Mouse (Mus musculus) limb, embryonic 13.5 days (tissue): ENCODE measurements around the gene Snu13. TPM values are rescaled to one million over a fixed set of nuclear protein-coding genes. Genes with fewer than 3 reads are reported as not detected.

Experiments
- ATAC-seq: fragments of 200-750 bp; cut with Nextera tagmentation; 2 replicates; pipeline ENCODE4 v1.8.0; 2017; ENCODE audit warnings: low read depth, moderate number of reproducible peaks, moderate TSS enrichment; ENCODE audit not compliant: low FRiP score
- H3K27ac ChIP-seq: fragments of 300-500 bp; sonication (generic); 2 replicates; pipeline ENCODE4 v1.5.1; 2015; ENCODE audit warnings: inconsistent platforms, mild to moderate bottlenecking, moderate library complexity
- H3K27me3 ChIP-seq: fragments of 300-500 bp; sonication (generic); 2 replicates; pipeline ENCODE4 v1.6.1; 2015; ENCODE audit warnings: mild to moderate bottlenecking, inconsistent platforms
- H3K36me3 ChIP-seq: fragments of 300-500 bp; sonication (generic); 2 replicates; pipeline ENCODE4 v1.6.1; 2015; ENCODE audit warnings: inconsistent platforms, mild to moderate bottlenecking, moderate library complexity
- H3K4me1 ChIP-seq: fragments of 300-500 bp; sonication (generic); 2 replicates; pipeline ENCODE4 v1.6.1; 2015; ENCODE audit warnings: inconsistent platforms
- H3K4me2 ChIP-seq: fragments of 300-500 bp; sonication (generic); replicated peaks from 2 replicates; pipeline ENCODE4 v1.6.1; 2015; ENCODE audit warnings: inconsistent platforms, mild to moderate bottlenecking, moderate library complexity
- H3K4me3 ChIP-seq: fragments of 300-500 bp; sonication (generic); 2 replicates; pipeline ENCODE4 v1.5.1; 2015; ENCODE audit warnings: moderate library complexity, mild to moderate bottlenecking, inconsistent platforms
- H3K9ac ChIP-seq: fragments of 300-500 bp; sonication (generic); 2 replicates; pipeline ENCODE4 v1.6.1; 2015; ENCODE audit warnings: mild to moderate bottlenecking, inconsistent platforms
- H3K9me3 ChIP-seq: fragments of 300-500 bp; sonication (generic); 2 replicates; pipeline ENCODE4 v1.6.1; 2016; ENCODE audit warnings: inconsistent platforms
- WGBS: fragments of 180-500 bp; shearing (Covaris S2); methylation state at CpG from one replicate; pipeline ENCODE4 v1.1.7; 2015; 5-methylcytosine and 5-hydroxymethylcytosine counted together
- polyA plus RNA-seq: library from polyadenylated mRNA; unstranded; fragments of >200 nt; fragmentation: Nextera tagmentation; extraction: Ambion mirVana; gene quantifications from 2 replicates; pipeline ENCODE4 v1.2.1, GENCODE M21; 2015

Snu13 gene
- polyA plus RNA-seq, 1 experiment from 2014 or later, result 294 TPM

DNA sequence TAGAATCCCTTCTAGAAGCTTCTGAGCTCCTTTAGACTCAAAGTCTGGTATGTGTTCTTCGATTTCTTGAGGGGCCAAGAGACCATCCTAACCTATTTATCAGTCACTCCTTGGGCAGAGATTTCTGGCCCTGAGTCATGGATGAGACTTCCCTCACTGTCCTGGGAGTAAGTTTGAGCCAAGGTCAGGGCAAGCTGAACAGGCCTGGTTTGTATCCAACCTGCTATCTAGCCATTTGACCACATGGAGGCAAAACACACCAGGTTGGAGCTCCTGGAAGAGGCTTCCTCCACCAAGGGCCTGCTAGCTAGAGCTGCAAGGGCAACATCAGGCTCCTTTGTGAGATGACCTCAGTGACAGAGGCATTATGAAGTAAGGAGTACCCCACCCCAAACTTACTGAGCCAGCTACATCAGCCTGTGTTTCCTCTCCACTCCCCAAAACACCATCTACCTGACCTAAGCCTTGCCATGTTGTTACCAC, 11.4 kb upstream of the Snu13 start, which contains the start of gene 4930407I10Rik:
Gene 4930407I10Rik, plus strand, starts transcription at position 433 of the 483 bp plus-strand sequence.
- H3K27ac ChIP-seq, result no peak within 1 kb of the TSS
- no peak for ATAC-seq
- H3K4me1 ChIP-seq, result peaks cover 7% of the 10 kb centered on the region
- no peak within 1 kb of the TSS for H3K4me3 ChIP-seq
- no peaks in the 10 kb centered on the region for H3K36me3 ChIP-seq
- peaks cover 15% of the 10 kb centered on the region for H3K27me3 ChIP-seq
- 61% methylated on average over 1 of the region's 1 CpGs for WGBS
- no peak within 1 kb of the TSS for H3K4me2 ChIP-seq
- no peak within 1 kb of the TSS for H3K9ac ChIP-seq
- no peaks in the 10 kb centered on the region for H3K9me3 ChIP-seq

DNA sequence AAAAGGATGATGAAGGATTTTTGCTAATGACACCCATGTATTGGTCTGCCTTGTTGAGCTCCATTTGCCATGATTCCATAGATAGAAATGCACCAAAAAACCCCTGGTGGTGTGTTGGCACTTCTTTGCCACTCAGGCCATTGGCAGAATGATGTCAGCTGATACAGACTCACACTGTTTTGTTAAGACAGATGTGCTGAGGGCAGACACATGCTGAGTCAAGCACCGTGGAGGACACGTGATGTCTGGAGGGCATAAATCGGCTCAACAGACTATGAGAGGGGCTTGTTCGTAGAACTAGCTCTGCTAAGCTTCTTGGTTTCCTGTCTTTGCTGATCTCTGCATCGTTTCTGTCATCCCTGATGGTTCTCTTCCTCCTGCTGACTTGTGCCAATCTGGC, 5.1 kb upstream of the Snu13 start:
- WGBS, result 55% methylated on average over 5 of the region's 5 CpGs
- Histone ChIP-seq H3K4me3 (no peak overlapping the region), H3K4me2 (no peak overlapping the region), H3K27ac (no peak overlapping the region), H3K4me1 (0 out of 2 replicates have a peak, but pooled peaks cover 3% of the 10 kb centered on the region), H3K36me3 (no peaks in the 10 kb centered on the region), H3K9me3 (no peaks in the 10 kb centered on the region), H3K27me3 (no peaks in the 10 kb centered on the region), H3K9ac (no peak overlapping the region)
- no peak for ATAC-seq

DNA sequence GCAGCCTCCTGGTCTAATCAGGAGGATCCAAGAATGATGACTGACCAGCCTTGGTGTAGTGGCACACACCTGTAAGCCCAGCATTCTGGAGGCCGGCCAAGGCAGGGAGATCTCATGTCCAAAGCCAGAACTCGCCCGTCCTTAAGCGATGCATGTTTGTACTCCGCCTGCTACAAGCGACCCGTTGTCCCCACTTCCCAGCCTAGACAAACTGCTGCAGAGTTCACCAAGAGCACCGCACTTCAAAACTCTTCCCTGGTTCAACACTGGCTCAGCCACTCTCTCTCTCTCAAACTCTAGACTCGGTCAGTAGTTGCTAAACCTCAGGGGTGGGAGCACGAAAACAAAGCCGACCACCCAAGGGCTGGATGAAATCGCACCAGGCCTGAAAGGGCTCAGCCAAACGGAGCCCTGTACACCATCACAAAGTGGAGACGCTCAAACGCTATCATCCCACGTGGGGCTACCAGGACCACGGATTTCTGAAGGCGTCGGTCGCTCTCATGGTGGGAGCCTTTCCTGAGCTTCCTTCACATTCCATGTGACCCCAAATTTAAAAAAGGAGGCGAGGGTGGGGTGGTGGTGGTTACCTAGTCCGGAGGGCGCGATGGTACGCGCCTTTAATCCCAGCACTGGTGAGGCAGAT, 1.0 kb downstream of the Snu13 start:
- peak overlapping the region; percentile 71 for H3K4me3 ChIP-seq
- H3K27me3 ChIP-seq, result no peaks in the 10 kb centered on the region
- ATAC-seq, result no peak
- no peak overlapping the region for H3K27ac ChIP-seq
- H3K4me2 ChIP-seq, result peak overlapping the region; percentile 86
- H3K36me3 ChIP-seq, result peaks cover 17% of the 10 kb centered on the region
- 3% methylated on average over 26 of the region's 26 CpGs for WGBS
- H3K4me1 ChIP-seq, result peaks cover 16% of the 10 kb centered on the region
- peak overlapping the region; percentile 88 for H3K9ac ChIP-seq
- H3K9me3 ChIP-seq, result no peaks in the 10 kb centered on the region

DNA sequence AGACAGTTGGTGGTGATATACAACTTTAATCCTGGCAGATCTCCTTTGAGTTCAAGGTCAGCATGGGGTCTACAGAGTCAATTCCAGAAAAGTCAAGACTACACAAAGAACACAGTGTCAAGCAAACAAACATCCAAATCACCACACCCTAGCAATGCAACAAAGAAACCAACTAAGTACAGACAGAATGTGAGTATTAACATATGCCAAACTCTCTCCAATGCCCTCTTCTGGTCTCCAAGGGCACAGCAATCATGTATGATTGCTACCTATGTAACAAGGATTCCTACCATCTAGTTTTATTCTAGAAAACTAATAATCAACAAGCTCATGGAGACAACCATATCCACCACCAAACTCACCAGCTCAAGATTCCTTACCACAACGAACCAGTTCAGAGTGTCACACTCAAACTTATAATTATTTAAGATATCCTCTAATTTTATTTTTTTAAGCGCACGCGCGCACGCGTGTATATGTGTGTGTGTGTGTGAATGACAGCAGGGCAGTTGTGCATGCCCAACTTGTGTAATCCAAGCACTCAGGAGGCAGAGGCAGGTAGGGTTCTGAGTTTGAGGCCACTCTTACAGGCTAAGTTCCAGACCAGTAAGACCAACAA, 3.1 kb downstream of the Snu13 start:
- H3K27me3 ChIP-seq, result no peaks in the 10 kb centered on the region
- H3K4me3 ChIP-seq, result no peak overlapping the region
- 98% methylated on average over 7 of the region's 7 CpGs for WGBS
- no peaks in the 10 kb centered on the region for H3K9me3 ChIP-seq
- no peak overlapping the region for H3K9ac ChIP-seq
- H3K27ac ChIP-seq, result no peak overlapping the region
- no peak overlapping the region for H3K4me2 ChIP-seq
- H3K36me3 ChIP-seq, result peaks cover 35% of the 10 kb centered on the region
- H3K4me1 ChIP-seq, result peaks cover 16% of the 10 kb centered on the region
- ATAC-seq, result no peak

DNA sequence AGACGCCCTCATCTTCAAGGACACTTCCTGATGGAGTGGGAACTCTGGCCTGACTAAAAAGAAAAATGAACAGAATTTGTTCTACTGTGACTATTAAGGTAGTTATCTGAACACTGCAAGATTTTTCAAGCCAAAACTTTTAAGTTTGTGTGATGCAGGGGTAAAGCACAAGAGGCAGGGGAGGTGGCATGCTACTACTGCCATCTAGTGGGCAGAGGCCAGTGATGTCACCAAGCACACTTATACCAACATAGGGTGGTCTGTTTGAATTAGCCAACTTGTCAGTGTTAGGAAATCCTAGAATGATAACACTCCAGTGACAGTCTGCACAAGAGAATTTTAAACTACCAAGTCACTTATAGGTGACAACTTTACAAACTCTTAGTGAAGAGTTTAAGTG, 6.7 kb downstream of the Snu13 start:
- Histone ChIP-seq H3K4me1 (peaks cover 4% of the 10 kb centered on the region), H3K27me3 (no peaks in the 10 kb centered on the region), H3K27ac (no peak overlapping the region), H3K9ac (no peak overlapping the region), H3K36me3 (peaks cover 70% of the 10 kb centered on the region), H3K4me3 (no peak overlapping the region), H3K4me2 (no peak overlapping the region), H3K9me3 (no peaks in the 10 kb centered on the region)
- no peak for ATAC-seq
- 91% methylated on average over 1 of the region's 1 CpGs for WGBS

DNA sequence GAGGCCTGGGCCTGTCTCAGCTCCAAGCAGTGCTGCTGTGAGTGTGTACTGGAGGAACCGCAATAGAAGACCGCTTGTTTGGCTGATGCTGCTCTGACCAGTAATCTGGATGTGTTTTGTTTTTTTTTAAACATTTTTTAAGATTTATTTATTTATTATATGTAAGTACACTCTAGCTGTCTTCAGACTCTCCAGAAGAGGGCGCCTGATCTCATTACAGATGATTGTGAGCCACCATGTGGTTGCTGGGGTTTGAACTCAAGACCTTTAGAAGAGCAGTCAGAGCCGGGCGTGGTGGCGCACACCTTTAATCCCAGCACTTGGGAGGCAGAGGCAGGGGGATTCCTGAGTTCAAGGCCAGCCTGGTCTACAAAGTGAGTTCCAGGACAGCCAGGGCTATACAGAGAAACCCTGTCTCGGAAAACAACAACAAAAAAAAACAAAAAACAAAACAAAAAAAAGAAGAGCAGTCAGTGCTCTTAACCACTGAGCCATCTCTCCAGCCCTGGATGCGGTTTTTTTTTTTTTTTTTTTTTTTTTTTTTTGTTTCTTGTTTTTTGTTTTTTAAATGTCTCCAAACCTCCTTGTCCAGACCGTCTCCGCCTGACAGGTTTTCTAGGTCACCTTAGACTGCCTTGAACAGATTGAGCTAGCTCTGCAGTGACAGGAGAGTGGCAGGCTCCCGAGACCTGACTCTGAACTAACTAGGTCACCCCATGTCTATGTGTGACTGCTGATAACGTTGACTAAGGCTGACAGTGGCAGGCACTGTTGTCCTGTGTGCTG, 11.3 kb downstream of the Snu13 start:
- no peak overlapping the region for H3K4me3 ChIP-seq
- no peaks in the 10 kb centered on the region for H3K4me1 ChIP-seq
- no peaks in the 10 kb centered on the region for H3K9me3 ChIP-seq
- WGBS, result 81% methylated on average over 12 of the region's 12 CpGs
- H3K36me3 ChIP-seq, result peaks cover 94% of the 10 kb centered on the region
- no peak overlapping the region for H3K27ac ChIP-seq
- H3K4me2 ChIP-seq, result no peak overlapping the region
- no peaks in the 10 kb centered on the region for H3K27me3 ChIP-seq
- ATAC-seq, result no peak
- no peak overlapping the region for H3K9ac ChIP-seq

DNA sequence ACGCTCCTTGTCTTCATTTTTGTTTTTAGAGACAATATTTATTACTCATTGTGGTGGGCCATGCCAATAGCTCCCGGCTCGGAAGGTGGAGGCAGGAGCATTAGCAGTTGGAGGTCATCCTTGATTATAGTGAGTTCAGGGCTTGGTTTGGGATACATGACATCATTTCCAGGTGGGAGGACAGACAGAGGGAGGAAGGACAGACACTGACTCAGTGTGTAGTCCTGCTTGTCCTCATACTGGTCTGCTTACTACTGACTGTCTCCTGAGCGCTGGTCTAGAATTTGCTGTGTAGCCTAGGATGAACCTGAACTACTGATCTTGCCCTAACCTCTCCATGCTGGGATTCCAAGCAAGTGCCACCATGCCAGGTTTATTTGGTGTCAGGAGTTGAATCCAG, 13.6 kb downstream of the Snu13 start, which contains the start of gene Desi1:
Gene Desi1, minus strand, starts transcription at position 101 of the 400 bp plus-strand sequence.
- WGBS, result 93% methylated on average over 4 of the region's 4 CpGs
- no peaks in the 10 kb centered on the region for H3K4me1 ChIP-seq
- H3K4me3 ChIP-seq, result no peak within 1 kb of the TSS
- ATAC-seq, result no peak
- no peaks in the 10 kb centered on the region for H3K9me3 ChIP-seq
- H3K27me3 ChIP-seq, result no peaks in the 10 kb centered on the region
- H3K27ac ChIP-seq, result no peak within 1 kb of the TSS
- peaks cover 93% of the 10 kb centered on the region for H3K36me3 ChIP-seq
- no peak within 1 kb of the TSS for H3K4me2 ChIP-seq
- no peak within 1 kb of the TSS for H3K9ac ChIP-seq

DNA sequence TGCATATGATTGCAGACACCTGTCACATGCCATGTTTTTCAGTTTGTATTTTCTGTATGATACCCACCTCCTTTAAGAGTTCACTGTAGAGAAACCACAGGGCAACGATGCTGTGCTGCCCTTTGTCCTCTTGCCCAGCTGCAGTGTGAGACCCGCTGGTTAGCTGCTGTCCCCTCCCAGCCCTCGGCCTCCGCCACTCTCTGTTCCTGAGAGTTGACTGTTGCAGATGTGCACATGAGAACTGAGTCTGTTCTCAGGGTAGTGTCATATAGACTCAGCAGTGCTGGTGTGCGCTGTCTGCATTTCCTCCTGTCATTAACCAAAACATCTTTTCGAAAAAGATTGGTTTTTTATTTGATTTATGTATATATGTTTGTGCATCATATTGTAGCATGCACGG, 15.0 kb downstream of the Snu13 start:
- Histone ChIP-seq H3K9me3 (no peaks in the 10 kb centered on the region), H3K4me2 (no peak overlapping the region), H3K4me1 (no peaks in the 10 kb centered on the region), H3K9ac (0 out of 2 replicates have a peak overlapping the region, but pooled peaks have one; percentile 31), H3K4me3 (no peak overlapping the region), H3K27me3 (no peaks in the 10 kb centered on the region), H3K36me3 (peaks cover 92% of the 10 kb centered on the region), H3K27ac (no peak overlapping the region)
- 88% methylated on average over 7 of the region's 7 CpGs for WGBS
- ATAC-seq, result no peak

DNA sequence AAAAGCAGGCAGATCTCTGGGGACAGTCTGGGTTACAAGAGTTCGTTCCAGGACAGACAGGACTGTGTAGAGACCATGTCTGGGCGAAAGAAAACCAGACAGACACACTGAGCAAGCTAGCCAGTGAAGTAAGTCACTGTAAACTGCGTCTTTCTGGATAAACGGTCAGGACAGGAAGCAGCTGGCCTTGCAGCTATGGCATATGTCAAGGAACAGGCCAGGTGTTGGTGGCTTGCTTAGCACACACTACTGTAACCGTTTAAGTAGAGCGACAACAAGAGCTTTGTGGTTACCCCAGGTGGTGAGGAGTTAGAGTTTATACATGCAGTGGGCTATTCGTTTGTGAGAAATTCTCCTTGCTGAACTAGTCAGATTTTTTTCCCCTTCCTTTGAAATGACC, 19.7 kb downstream of the Snu13 start:
- no peaks in the 10 kb centered on the region for H3K4me1 ChIP-seq
- peaks cover 97% of the 10 kb centered on the region for H3K36me3 ChIP-seq
- H3K9ac ChIP-seq, result no peak overlapping the region
- no peak for ATAC-seq
- WGBS, result 76% methylated on average over 7 of the region's 7 CpGs
- H3K27me3 ChIP-seq, result no peaks in the 10 kb centered on the region
- no peak overlapping the region for H3K27ac ChIP-seq
- H3K9me3 ChIP-seq, result no peaks in the 10 kb centered on the region
- no peak overlapping the region for H3K4me2 ChIP-seq
- H3K4me3 ChIP-seq, result no peak overlapping the region

DNA sequence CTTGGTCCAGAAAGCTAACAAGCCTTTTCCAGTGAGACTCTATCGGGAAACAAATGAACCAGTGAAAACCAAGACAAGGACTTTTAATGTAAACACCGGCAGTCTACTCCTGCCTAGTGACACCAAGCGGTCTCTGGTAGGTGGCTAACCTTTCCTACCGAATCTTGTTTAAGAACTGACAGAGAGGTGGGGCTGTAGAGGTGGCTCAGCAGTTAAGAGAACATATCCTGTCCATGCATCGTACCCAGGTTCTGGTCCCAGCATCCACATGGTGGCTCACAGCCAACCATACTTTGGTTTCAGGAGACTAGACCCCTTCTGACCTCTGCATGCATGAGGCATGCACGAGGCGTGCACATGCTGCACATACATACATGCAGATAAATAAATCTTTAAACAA, 20.1 kb downstream of the Snu13 start:
- Histone ChIP-seq H3K27ac (no peak overlapping the region), H3K4me1 (no peaks in the 10 kb centered on the region), H3K4me3 (no peak overlapping the region), H3K4me2 (no peak overlapping the region), H3K27me3 (no peaks in the 10 kb centered on the region), H3K9ac (no peak overlapping the region), H3K36me3 (peaks cover 98% of the 10 kb centered on the region), H3K9me3 (no peaks in the 10 kb centered on the region)
- no peak for ATAC-seq
- 90% methylated on average over 7 of the region's 7 CpGs for WGBS

DNA sequence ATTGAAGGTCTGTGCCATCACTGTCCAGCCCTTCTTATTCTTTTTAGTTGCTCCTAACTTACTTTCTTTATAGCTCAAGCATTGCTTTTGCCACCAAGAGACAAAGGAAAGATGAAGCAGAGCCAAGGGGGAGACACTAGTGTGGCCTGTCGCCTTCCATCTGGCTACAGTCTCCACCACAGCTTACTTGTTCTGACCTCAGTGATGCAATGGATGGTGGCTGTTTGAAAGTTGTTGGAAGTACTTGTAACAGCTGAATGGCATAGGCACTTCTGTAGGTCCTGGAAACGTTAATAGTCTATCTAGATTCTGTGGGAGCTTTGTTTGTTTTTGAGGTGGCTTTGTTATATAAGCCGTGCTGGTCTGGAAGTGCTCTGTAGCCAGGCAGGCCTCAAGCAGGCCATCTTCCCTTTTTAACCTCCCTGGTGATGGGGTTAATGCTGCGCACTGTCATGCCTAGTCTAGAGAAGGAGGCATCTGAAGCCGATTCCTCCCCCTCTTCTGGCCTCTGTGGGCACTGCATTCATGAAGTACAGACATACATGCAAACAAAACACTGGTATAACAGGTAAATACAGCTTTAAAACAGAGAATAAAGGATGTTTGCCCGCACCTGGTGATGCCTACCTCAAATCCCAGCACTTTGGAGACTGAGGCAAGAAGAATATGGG, 23.3 kb downstream of the Snu13 start:
- no peak overlapping the region for H3K4me3 ChIP-seq
- ATAC-seq, result no peak
- peaks cover 89% of the 10 kb centered on the region for H3K36me3 ChIP-seq
- H3K4me1 ChIP-seq, result no peaks in the 10 kb centered on the region
- H3K27me3 ChIP-seq, result no peaks in the 10 kb centered on the region
- no peak overlapping the region for H3K4me2 ChIP-seq
- H3K9ac ChIP-seq, result no peak overlapping the region
- no peaks in the 10 kb centered on the region for H3K9me3 ChIP-seq
- H3K27ac ChIP-seq, result no peak overlapping the region
- WGBS, result 95% methylated on average over 6 of the region's 6 CpGs
